Mouse (Mus musculus) kidney, postnatal 0 days (tissue): Measurements from ENCODE around the gene Myo19. TPM values are rescaled to one million over a fixed set of nuclear protein-coding genes. Genes with fewer than 3 reads are reported as not detected.

Experiments
- ATAC-seq: fragments of 200-750 bp; cut with Nextera tagmentation; replicated peaks from 2 replicates; pipeline ENCODE4 v1.8.0; 2017; ENCODE audit warnings: low read depth, moderate number of reproducible peaks, moderate TSS enrichment, moderate library complexity; ENCODE audit not compliant: low FRiP score
- DNase-seq: peaks from one replicate; pipeline ENCODE4 v3.0.0-alpha.2; 2016; ENCODE audit warnings: low spot score
- H3K27ac ChIP-seq: fragments of 300-500 bp; sonication (generic); 2 replicates; pipeline ENCODE4 v1.5.1; 2014; ENCODE audit warnings: mild to moderate bottlenecking
- H3K27me3 ChIP-seq: fragments of 300-500 bp; sonication (generic); 2 replicates; pipeline ENCODE4 v1.6.1; 2014; ENCODE audit warnings: low read length, mixed read lengths; ENCODE audit not compliant: insufficient read depth
- H3K36me3 ChIP-seq: fragments of 300-500 bp; sonication (generic); 2 replicates; pipeline ENCODE4 v1.6.1; 2014; ENCODE audit warnings: low read length, mixed read lengths; ENCODE audit not compliant: insufficient read depth
- H3K4me1 ChIP-seq: fragments of 300-500 bp; sonication (generic); replicated peaks from 2 replicates; pipeline ENCODE4 v1.6.1; 2014; ENCODE audit warnings: antibody characterized with exemption, low read length, mixed read lengths; ENCODE audit not compliant: insufficient read depth
- H3K4me2 ChIP-seq: fragments of 300-500 bp; sonication (generic); 2 replicates; pipeline ENCODE4 v1.6.1; 2014; ENCODE audit warnings: mild to moderate bottlenecking, low read length, moderate library complexity, mixed read lengths
- H3K4me3 ChIP-seq: fragments of 300-500 bp; sonication (generic); replicated peaks from 2 replicates; pipeline ENCODE4 v1.5.1; 2014; ENCODE audit warnings: low read depth, low read length
- H3K9ac ChIP-seq: fragments of 300-500 bp; sonication (generic); 2 replicates; pipeline ENCODE4 v1.6.1; 2014; ENCODE audit warnings: low read depth, low read length
- H3K9me3 ChIP-seq: fragments of 300-500 bp; sonication (generic); replicated peaks from 2 replicates; pipeline ENCODE4 v1.6.1; 2016; ENCODE audit warnings: low read length, inconsistent platforms, mixed read lengths
- CTCF ChIP-seq: IDR thresholded peaks from 2 replicates; pipeline ENCODE4 v1.5.1; 2016; ENCODE audit warnings: antibody characterized with exemption, low read depth, mild to moderate bottlenecking, moderate library complexity
- WGBS: fragments of 180-500 bp; shearing (Covaris S2); extraction: QIAGEN DNeasy Blood & Tissue Kit; methylation state at CpG from one replicate; pipeline ENCODE4 v1.1.7; 2014; 5-methylcytosine and 5-hydroxymethylcytosine counted together
- polyA plus RNA-seq: library from polyadenylated mRNA; unstranded; fragments of >200 nt; fragmentation: Nextera tagmentation; extraction: Ambion mirVana; gene quantifications from 2 replicates; pipeline ENCODE4 v1.2.1, GENCODE M21; 2015

The Myo19 gene
- polyA plus RNA-seq, 1 experiment from 2014 or later: 13.2 TPM

- Histone ChIP-seq H3K9me3 (no peaks in the 10 kb centered on the region), H3K4me1 (no peaks in the 10 kb centered on the region), H3K27ac (no peak within 1 kb of the TSS), H3K9ac (peak within 1 kb of the TSS; percentile 62), H3K36me3 (0 out of 2 replicates have a peak, but pooled peaks cover 6% of the 10 kb centered on the region), H3K4me2 (peak within 1 kb of the TSS; percentile 86), H3K27me3 (no peaks in the 10 kb centered on the region), H3K4me3 (peak within 1 kb of the TSS; percentile 66)
- ATAC-seq (peak; percentile 80), DNase-seq (peak; percentile 97)
- TF ChIP-seq CTCF: no peak
- 4% methylated on average over 34 of the region's 34 CpGs for WGBS
Measured at GRCm38 (mm10) chr11:84916053-84916702, 36.2 kb downstream of the Myo19 start, which contains the start of gene Znhit3. TSS of gene Znhit3 (minus strand) at chr11:84916366.

GRCm38 (mm10) chr11:84916703-84917300 is 36.9 kb downstream of the Myo19 start:
- H3K36me3 ChIP-seq: 0 out of 2 replicates have a peak, but pooled peaks cover 3% of the 10 kb centered on the region
- H3K27ac ChIP-seq: no peak overlapping the region
- peak overlapping the region; percentile 66 for H3K4me3 ChIP-seq
- peak overlapping the region; percentile 62; the same call in 1 of the 2 replicates for H3K9ac ChIP-seq
- TF ChIP-seq CTCF: no peak
- ATAC-seq (no peak), DNase-seq (no peak)
- no peaks in the 10 kb centered on the region for H3K9me3 ChIP-seq
- H3K4me1 ChIP-seq: no peaks in the 10 kb centered on the region
- H3K4me2 ChIP-seq: peak overlapping the region; percentile 86
- 58% methylated on average over 7 of the region's 7 CpGs for WGBS
- H3K27me3 ChIP-seq: no peaks in the 10 kb centered on the region

DNA sequence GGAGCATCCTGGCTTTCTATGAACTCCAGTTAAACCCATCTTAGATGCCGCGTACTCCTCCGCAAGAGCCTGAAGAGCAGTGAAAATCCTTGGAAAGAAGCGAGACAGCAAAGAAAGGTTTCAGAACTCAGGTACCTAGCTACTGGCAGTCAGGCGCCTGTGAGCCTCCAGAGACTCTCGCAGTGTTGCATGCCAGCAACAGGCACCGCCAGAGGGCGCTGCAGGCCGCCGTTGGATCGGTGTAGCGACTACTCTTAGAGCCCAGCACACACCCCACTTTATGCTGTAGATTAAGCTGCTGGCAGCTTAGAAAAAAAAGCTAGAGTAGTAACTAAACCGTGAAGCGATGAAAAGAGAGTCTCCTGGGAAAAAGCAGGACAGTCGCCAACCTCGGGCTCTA is 38.5 kb downstream of the Myo19 start:
- Histone ChIP-seq H3K9me3 (no peaks in the 10 kb centered on the region), H3K27ac (no peak overlapping the region), H3K9ac (no peak overlapping the region), H3K4me1 (no peaks in the 10 kb centered on the region), H3K27me3 (no peaks in the 10 kb centered on the region), H3K4me3 (no peak overlapping the region), H3K4me2 (peak overlapping the region; percentile 40), H3K36me3 (no peaks in the 10 kb centered on the region)
- peak; percentile 94 for TF ChIP-seq CTCF
- ATAC-seq (peak; percentile 72; the same call in 1 of the 2 replicates), DNase-seq (peak; percentile 83)
- 4% methylated on average over 16 of the region's 16 CpGs for WGBS

DNA sequence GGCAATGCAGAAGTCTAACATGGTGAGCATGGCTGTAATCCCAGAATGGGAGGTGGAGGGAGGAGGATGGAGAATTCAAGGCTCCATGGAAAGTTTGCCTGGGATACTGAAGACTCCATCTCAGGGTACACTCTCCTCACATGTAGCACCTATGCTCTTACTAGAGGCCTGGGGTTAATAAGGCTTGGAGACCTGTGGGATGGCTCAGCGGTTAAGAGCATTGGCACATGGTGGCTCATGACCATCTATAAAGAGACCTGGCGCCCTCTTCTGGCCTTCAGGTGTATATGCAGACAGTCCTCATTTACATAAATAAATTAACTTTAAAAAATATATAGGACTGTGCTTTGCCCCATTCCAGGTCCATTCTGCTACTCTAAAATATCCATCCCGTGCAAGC is 39.3 kb downstream of the Myo19 start:
- Histone ChIP-seq H3K4me1 (no peaks in the 10 kb centered on the region), H3K27me3 (no peaks in the 10 kb centered on the region), H3K9me3 (no peaks in the 10 kb centered on the region), H3K27ac (no peak overlapping the region), H3K4me2 (no peak overlapping the region), H3K9ac (no peak overlapping the region), H3K36me3 (no peaks in the 10 kb centered on the region), H3K4me3 (no peak overlapping the region)
- DNase-seq (peak; percentile 59), ATAC-seq (no peak)
- TF ChIP-seq CTCF: peak; percentile 65
- 38% methylated on average over 3 of the region's 3 CpGs for WGBS

- no peak for ATAC-seq
- WGBS: 66% methylated on average over 7 of the region's 7 CpGs
- no peak for DNase-seq
- TF ChIP-seq CTCF: no peak
- Histone ChIP-seq H3K4me3 (no peak overlapping the region), H3K9me3 (no peaks in the 10 kb centered on the region), H3K4me2 (no peak overlapping the region), H3K4me1 (no peaks in the 10 kb centered on the region), H3K27me3 (no peaks in the 10 kb centered on the region), H3K36me3 (no peaks in the 10 kb centered on the region), H3K27ac (no peak overlapping the region), H3K9ac (no peak overlapping the region)
Measured at GRCm38 (mm10) chr11:84919951-84920350, 40.0 kb downstream of the Myo19 start.

GRCm38 (mm10) chr11:84920981-84921380 is 41.0 kb downstream of the Myo19 start:
- no peaks in the 10 kb centered on the region for H3K4me1 ChIP-seq
- H3K9me3 ChIP-seq: no peaks in the 10 kb centered on the region
- no peak for TF ChIP-seq CTCF
- ATAC-seq: no peak
- no peak overlapping the region for H3K4me2 ChIP-seq
- WGBS: 81% methylated on average over 8 of the region's 8 CpGs
- H3K27me3 ChIP-seq: no peaks in the 10 kb centered on the region
- no peak for DNase-seq
- H3K27ac ChIP-seq: no peak overlapping the region
- H3K4me3 ChIP-seq: no peak overlapping the region
- no peak overlapping the region for H3K9ac ChIP-seq
- H3K36me3 ChIP-seq: no peaks in the 10 kb centered on the region
